Mouse (Mus musculus) myocyte (in vitro differentiated cells): ENCODE results near the gene Radil. TPM values are rescaled to one million over a fixed set of nuclear protein-coding genes. Genes with fewer than 3 reads are reported as not detected.

ENCODE experiments used
- H3K27me3 ChIP-seq: one replicate; pipeline ENCODE4 v1.6.1; 2011; ENCODE audit not compliant: control insufficient read depth, insufficient read depth, insufficient read length
- H3K36me3 ChIP-seq: one replicate; pipeline ENCODE4 v1.6.1; 2011; ENCODE audit not compliant: control insufficient read depth, insufficient read depth
- H3K4me2 ChIP-seq: one replicate; pipeline ENCODE4 v1.6.1; 2011; ENCODE audit warnings: low read depth, control low read depth
- H3K4me3 ChIP-seq: one replicate; pipeline ENCODE4 v1.5.1; 2011; ENCODE audit warnings: mild to moderate bottlenecking, control low read depth, moderate library complexity
- H3K79me2 ChIP-seq: one replicate; pipeline ENCODE4 v1.6.1; 2011; ENCODE audit not compliant: control insufficient read depth, insufficient read depth
- H3ac ChIP-seq: one replicate; pipeline ENCODE4 v1.6.1; 2011; ENCODE audit not compliant: control insufficient read depth, insufficient read length
- CEBPB ChIP-seq: IDR thresholded peaks from 2 replicates; pipeline ENCODE4 v1.6.1; 2011; ENCODE audit warnings: mild to moderate bottlenecking, moderate library complexity; ENCODE audit not compliant: poor library complexity, insufficient read depth, severe bottlenecking
- E2F4 ChIP-seq: IDR thresholded peaks from one replicate; pipeline ENCODE4 v1.6.1; 2011; ENCODE audit warnings: mild to moderate bottlenecking, control low read depth, moderate library complexity; ENCODE audit not compliant: insufficient read depth
- MAX ChIP-seq: IDR thresholded peaks from one replicate; pipeline ENCODE4 v1.6.1; 2011; ENCODE audit warnings: low read depth, mild to moderate bottlenecking, control low read depth
- MYOD1 ChIP-seq, 3 experiments: IDR thresholded peaks; one replicate each; pipeline ENCODE4 v1.6.1; 2011; ENCODE audit warnings: control low read depth in 2 of 3, low read depth in 2 of 3, mild to moderate bottlenecking in 2 of 3, moderate library complexity in 1 of 3; ENCODE audit not compliant: insufficient read length in 2 of 3, control insufficient read depth in 1 of 3
- MYOG ChIP-seq, 3 experiments: IDR thresholded peaks; one replicate each; pipeline ENCODE4 v1.6.1; 2011; ENCODE audit warnings: control low read depth in 2 of 3, low read depth in 2 of 3, mild to moderate bottlenecking in 2 of 3; ENCODE audit not compliant: insufficient read length in 2 of 3, control insufficient read depth in 1 of 3, insufficient read depth in 1 of 3
- POLR2A ChIP-seq: IDR thresholded peaks from one replicate; pipeline ENCODE4 v1.6.1; 2011; ENCODE audit warnings: low read depth, mild to moderate bottlenecking, control low read depth, moderate library complexity; ENCODE audit not compliant: insufficient read length
- POLR2AphosphoS2 ChIP-seq: IDR thresholded peaks from one replicate; pipeline ENCODE4 v1.6.1; 2011; ENCODE audit warnings: low read depth, control low read depth; ENCODE audit not compliant: insufficient read length
- REST ChIP-seq: IDR thresholded peaks from one replicate; pipeline ENCODE4 v1.6.1; 2011; ENCODE audit warnings: mild to moderate bottlenecking, control low read depth, moderate library complexity; ENCODE audit not compliant: insufficient read depth, insufficient read length
- SRF ChIP-seq: IDR thresholded peaks from one replicate; pipeline ENCODE4 v1.6.1; 2011; ENCODE audit warnings: low read depth; ENCODE audit not compliant: control insufficient read depth, insufficient read length
- TCF12 ChIP-seq: IDR thresholded peaks from one replicate; pipeline ENCODE4 v1.6.1; 2011; ENCODE audit warnings: mild to moderate bottlenecking, control low read depth; ENCODE audit not compliant: poor library complexity, insufficient read depth, severe bottlenecking
- TCF3 ChIP-seq: IDR thresholded peaks from one replicate; pipeline ENCODE4 v1.6.1; 2011; ENCODE audit warnings: low read depth, control low read depth; ENCODE audit not compliant: insufficient read length
- USF1 ChIP-seq: IDR thresholded peaks from one replicate; pipeline ENCODE4 v1.6.1; 2011; ENCODE audit warnings: low read depth, mild to moderate bottlenecking, control low read depth, moderate library complexity
- polyA plus RNA-seq: library from polyadenylated mRNA; unstranded; fragments of >200 nt; fragmentation: generic; extraction: Trizol; gene quantifications from one replicate; pipeline ENCODE4 v1.2.1, GENCODE M21; 2012; ENCODE audit warnings: missing spikeins

The Radil gene
- polyA plus RNA-seq, 1 experiment, result 1.6 TPM

DNA sequence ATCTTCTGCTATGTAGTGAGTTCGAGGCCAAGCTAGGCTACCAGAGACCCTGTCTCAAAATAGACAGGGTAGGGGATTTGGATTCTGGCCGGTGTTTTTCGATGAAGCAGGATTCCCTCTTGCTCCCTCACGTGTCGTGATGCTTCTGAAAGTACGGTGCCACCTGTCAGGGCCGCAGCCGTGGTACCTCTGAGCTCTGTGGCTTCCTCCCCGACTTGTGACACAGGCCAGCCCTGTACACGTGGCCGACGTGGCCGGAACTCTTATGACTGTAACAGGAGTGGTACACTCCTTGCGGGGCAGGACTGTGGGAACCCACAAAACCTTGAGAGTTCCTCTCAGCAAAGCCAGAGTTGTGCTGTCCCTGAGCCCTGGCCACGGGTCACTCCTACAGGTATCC lies 115.2 kb downstream of the Radil start:
- TF ChIP-seq USF1 (no peak), MAX (no peak), POLR2A (no peak), TCF12 (no peak), POLR2AphosphoS2 (no peak), MYOD1 (IDR thresholded peaks at IDR 0.05; ENCODE audit: control insufficient read depth in 1 of 3, insufficient read length in 2 of 3, low read depth in 2 of 3) (no peak), SRF (no peak), CEBPB (no peak), TCF3 (no peak), MYOG (IDR thresholded peaks at IDR 0.05; ENCODE audit: control insufficient read depth in 1 of 3, insufficient read depth in 1 of 3, insufficient read length in 2 of 3, low read depth in 2 of 3) (no peak), E2F4 (no peak), REST (no peak)
- H3K36me3 ChIP-seq, result no peaks in the 10 kb centered on the region
- no peak overlapping the region for H3K4me2 ChIP-seq
- H3K4me3 ChIP-seq, result no peak overlapping the region
- peaks cover 5% of the 10 kb centered on the region for H3K79me2 ChIP-seq
- no peak overlapping the region for H3ac ChIP-seq
- no peaks in the 10 kb centered on the region for H3K27me3 ChIP-seq

Other genes starting within 250 kb of the Radil start
- gene Foxk1, start 149.6 kb downstream of the Radil start, polyA plus RNA-seq, result 10.4 TPM
- gene Ap5z1, start 87.2 kb downstream of the Radil start, polyA plus RNA-seq, result 9.8 TPM
- gene Papolb, start 21.0 kb downstream of the Radil start, polyA plus RNA-seq, result 0.02 TPM
- not detected for gene Mmd2, start 57.7 kb upstream of the Radil start, polyA plus RNA-seq
- gene Wipi2, start 76.6 kb upstream of the Radil start, polyA plus RNA-seq, result 52.0 TPM
- not detected for gene Slc29a4, start 141.4 kb upstream of the Radil start, polyA plus RNA-seq